Mouse (Mus musculus) MEL (cell line): ENCODE results near the gene Pck1. TPM values are rescaled to one million over a fixed set of nuclear protein-coding genes. Genes with fewer than 3 reads are reported as not detected.

Experiments
- DNase-seq: peaks from one replicate; pipeline ENCODE4 v3.0.0; 2011; ENCODE audit warnings: low read depth, low spot score
- H3K27ac ChIP-seq: 2 replicates; pipeline ENCODE4 v1.5.1; 2012; ENCODE audit warnings: low read depth, mild to moderate bottlenecking, control low read depth, low read length, moderate library complexity; ENCODE audit not compliant: control insufficient read depth
- H3K27me3 ChIP-seq, 2 experiments: fragments of 150-350 bp in 1 of 2; sonication (generic) in 1 of 2; 2 replicates each; pipeline ENCODE4 v1.6.1; 2012; ENCODE audit warnings: low read length in 2 of 2, mild to moderate bottlenecking in 2 of 2, improper control_type of control experiment in 1 of 2, moderate library complexity in 1 of 2; ENCODE audit not compliant: insufficient read depth in 2 of 2, control insufficient read depth in 1 of 2
- H3K36me3 ChIP-seq, 2 experiments: 2 replicates each; pipeline ENCODE4 v1.6.1; 2012 to 2014; ENCODE audit warnings: low read length in 2 of 2, improper control_type of control experiment in 1 of 2, inconsistent platforms in 1 of 2, mild to moderate bottlenecking in 1 of 2; ENCODE audit not compliant: insufficient read depth in 2 of 2, control insufficient read depth in 1 of 2
- H3K4me1 ChIP-seq, 2 experiments: fragments of 150-350 bp in 1 of 2; sonication (generic) in 1 of 2; 2 replicates each; pipeline ENCODE4 v1.6.1; 2012; ENCODE audit warnings: low read length in 2 of 2, improper control_type of control experiment in 1 of 2, mild to moderate bottlenecking in 1 of 2; ENCODE audit not compliant: insufficient read depth in 2 of 2, control insufficient read depth in 1 of 2
- H3K4me3 ChIP-seq, 2 experiments: fragments of 150-350 bp in 1 of 2; sonication (generic) in 1 of 2; 2 replicates each; pipeline ENCODE4 v1.5.1; 2012; ENCODE audit warnings: low read depth in 2 of 2, low read length in 2 of 2, mild to moderate bottlenecking in 2 of 2, moderate library complexity in 2 of 2, control low read depth in 1 of 2, improper control_type of control experiment in 1 of 2; ENCODE audit not compliant: control insufficient read depth in 1 of 2, insufficient read depth in 1 of 2
- H3K79me2 ChIP-seq: 2 replicates; pipeline ENCODE4 v1.6.1; 2012; ENCODE audit warnings: mild to moderate bottlenecking, low read length, moderate library complexity; ENCODE audit not compliant: control insufficient read depth, poor library complexity, insufficient read depth
- H3K9ac ChIP-seq: 2 replicates; pipeline ENCODE4 v1.6.1; 2012; ENCODE audit warnings: low read depth, mild to moderate bottlenecking, control low read depth, low read length, moderate library complexity; ENCODE audit not compliant: control insufficient read depth, poor library complexity, severe bottlenecking
- H3K9me3 ChIP-seq: fragments of 150-350 bp; sonication (generic); replicated peaks from 2 replicates; pipeline ENCODE4 v1.6.1; 2012; ENCODE audit warnings: mild to moderate bottlenecking, low read length, improper control_type of control experiment, moderate library complexity; ENCODE audit not compliant: insufficient read depth
- BHLHE40 ChIP-seq: IDR thresholded peaks from 2 replicates; pipeline ENCODE4 v1.6.1; 2012; ENCODE audit warnings: low read depth, mild to moderate bottlenecking, inconsistent platforms, low read length, improper control_type of control experiment, borderline replicate concordance
- CHD2 ChIP-seq: IDR thresholded peaks from 2 replicates; pipeline ENCODE4 v1.6.1; 2011; ENCODE audit warnings: low read length, improper control_type of control experiment
- CTCF ChIP-seq, 3 experiments: IDR thresholded peaks in 2 of 3; conservative IDR thresholded peaks in 1 of 3; 2 replicates each; pipeline ENCODE4 v1.5.1; 2011 to 2012; ENCODE audit warnings: low read length in 3 of 3, low read depth in 2 of 3, mild to moderate bottlenecking in 2 of 3, improper control_type of control experiment in 1 of 3, inconsistent platforms in 1 of 3, mixed read lengths in 1 of 3, moderate library complexity in 1 of 3; ENCODE audit not compliant: control insufficient read depth in 1 of 3, insufficient read depth in 1 of 3, poor library complexity in 1 of 3, severe bottlenecking in 1 of 3
- ELF1 ChIP-seq: IDR thresholded peaks from 2 replicates; pipeline ENCODE4 v1.6.1; 2014; ENCODE audit warnings: low read depth, mild to moderate bottlenecking, inconsistent platforms, low read length, improper control_type of control experiment, moderate library complexity
- EP300 ChIP-seq, 2 experiments: IDR thresholded peaks; 2 replicates each; pipeline ENCODE4 v1.6.1; 2011; ENCODE audit warnings: improper control_type of control experiment in 2 of 2, low read length in 2 of 2, low read depth in 1 of 2, mild to moderate bottlenecking in 1 of 2
- ETS1 ChIP-seq: IDR thresholded peaks from 2 replicates; pipeline ENCODE4 v1.6.1; 2012; ENCODE audit warnings: low read depth, mild to moderate bottlenecking, inconsistent platforms, low read length, improper control_type of control experiment, moderate library complexity
- GATA1 ChIP-seq: IDR thresholded peaks from 2 replicates; pipeline ENCODE4 v1.6.1; 2011; ENCODE audit warnings: low read depth, low read length, improper control_type of control experiment
- HCFC1 ChIP-seq: IDR thresholded peaks from 2 replicates; pipeline ENCODE4 v1.6.1; 2012; ENCODE audit warnings: low read depth, mild to moderate bottlenecking, inconsistent platforms, low read length, improper control_type of control experiment, moderate library complexity
- JUND ChIP-seq: IDR thresholded peaks from 2 replicates; pipeline ENCODE4 v1.6.1; 2011; ENCODE audit warnings: low read depth, mild to moderate bottlenecking, improper control_type of control experiment, low read length
- MAFK ChIP-seq: IDR thresholded peaks from 2 replicates; pipeline ENCODE4 v1.6.1; 2011; ENCODE audit warnings: low read depth, mild to moderate bottlenecking, low read length, improper control_type of control experiment, borderline replicate concordance
- MAX ChIP-seq: IDR thresholded peaks from 2 replicates; pipeline ENCODE4 v1.6.1; 2011; ENCODE audit warnings: low read length, improper control_type of control experiment
- MAZ ChIP-seq: IDR thresholded peaks from 2 replicates; pipeline ENCODE4 v1.6.1; 2012; ENCODE audit warnings: low read depth, mild to moderate bottlenecking, inconsistent platforms, low read length, improper control_type of control experiment
- MEF2A ChIP-seq: IDR thresholded peaks from 2 replicates; pipeline ENCODE4 v1.6.1; 2014; ENCODE audit warnings: low read depth, mild to moderate bottlenecking, inconsistent platforms, low read length, improper control_type of control experiment; ENCODE audit not compliant: poor library complexity, insufficient replicate concordance, severe bottlenecking; ENCODE audit errors: extremely low read depth
- MXI1 ChIP-seq: IDR thresholded peaks from 2 replicates; pipeline ENCODE4 v1.6.1; 2011; ENCODE audit warnings: mild to moderate bottlenecking, low read depth, low read length, improper control_type of control experiment
- MYB ChIP-seq: IDR thresholded peaks from 2 replicates; pipeline ENCODE4 v1.6.1; 2011; ENCODE audit warnings: mild to moderate bottlenecking, low read depth, low read length, improper control_type of control experiment
- NRF1 ChIP-seq: IDR thresholded peaks from 2 replicates; pipeline ENCODE4 v1.6.1; 2014; ENCODE audit warnings: low read depth, mild to moderate bottlenecking, inconsistent platforms, low read length, improper control_type of control experiment, moderate library complexity; ENCODE audit not compliant: poor library complexity, insufficient read depth, severe bottlenecking
- POLR2AphosphoS2 ChIP-seq: IDR thresholded peaks from 2 replicates; pipeline ENCODE4 v1.6.1; 2011; ENCODE audit warnings: low read length, improper control_type of control experiment
- POLR2AphosphoS5 ChIP-seq: IDR thresholded peaks from 2 replicates; pipeline ENCODE4 v1.6.1; 2012; ENCODE audit warnings: low read depth, borderline replicate concordance, mild to moderate bottlenecking, inconsistent platforms, low read length, moderate library complexity, mixed read lengths
- SIN3A ChIP-seq: IDR thresholded peaks from 2 replicates; pipeline ENCODE4 v1.6.1; 2012; ENCODE audit warnings: low read length, improper control_type of control experiment, inconsistent platforms
- TCF12 ChIP-seq: IDR thresholded peaks from 2 replicates; pipeline ENCODE4 v1.6.1; 2014; ENCODE audit warnings: low read depth, mild to moderate bottlenecking, inconsistent platforms, low read length, improper control_type of control experiment, moderate library complexity
- ZKSCAN1 ChIP-seq: IDR thresholded peaks from 2 replicates; pipeline ENCODE4 v1.6.1; 2012; ENCODE audit warnings: low read depth, mild to moderate bottlenecking, inconsistent platforms, low read length, improper control_type of control experiment, moderate library complexity
- ZMIZ1 ChIP-seq: IDR thresholded peaks from 2 replicates; pipeline ENCODE4 v1.6.1; 2012; ENCODE audit warnings: low read depth, mild to moderate bottlenecking, inconsistent platforms, low read length, improper control_type of control experiment, moderate library complexity
- ZNF384 ChIP-seq: IDR thresholded peaks from 2 replicates; pipeline ENCODE4 v1.6.1; 2012; ENCODE audit warnings: low read depth, mild to moderate bottlenecking, inconsistent platforms, low read length, improper control_type of control experiment
- polyA plus RNA-seq, 2 experiments: library from polyadenylated mRNA; stranded (reverse) in 1 of 2; unstranded in 1 of 2; fragments of >175 nt in 1 of 2; fragments of >200 nt in 1 of 2; gene quantifications; 2 replicates each; pipeline versions ENCODE4 v1.2.1 to v1.2.4; 2012; ENCODE audit warnings: low replicate concordance in 2 of 2, low read depth in 1 of 2; ENCODE audit not compliant: insufficient read length in 2 of 2, insufficient read depth in 1 of 2, missing spikeins in 1 of 2
- total RNA-seq: library from RNA; depleted of rRNA; stranded (reverse); fragments of 300-350 nt; gene quantifications from 2 replicates; pipeline ENCODE4 v1.2.3, GENCODE M21; 2012; rRNA removed

Pck1 gene
- total RNA-seq = not detected in 2 replicates
- not detected for polyA plus RNA-seq

DNA sequence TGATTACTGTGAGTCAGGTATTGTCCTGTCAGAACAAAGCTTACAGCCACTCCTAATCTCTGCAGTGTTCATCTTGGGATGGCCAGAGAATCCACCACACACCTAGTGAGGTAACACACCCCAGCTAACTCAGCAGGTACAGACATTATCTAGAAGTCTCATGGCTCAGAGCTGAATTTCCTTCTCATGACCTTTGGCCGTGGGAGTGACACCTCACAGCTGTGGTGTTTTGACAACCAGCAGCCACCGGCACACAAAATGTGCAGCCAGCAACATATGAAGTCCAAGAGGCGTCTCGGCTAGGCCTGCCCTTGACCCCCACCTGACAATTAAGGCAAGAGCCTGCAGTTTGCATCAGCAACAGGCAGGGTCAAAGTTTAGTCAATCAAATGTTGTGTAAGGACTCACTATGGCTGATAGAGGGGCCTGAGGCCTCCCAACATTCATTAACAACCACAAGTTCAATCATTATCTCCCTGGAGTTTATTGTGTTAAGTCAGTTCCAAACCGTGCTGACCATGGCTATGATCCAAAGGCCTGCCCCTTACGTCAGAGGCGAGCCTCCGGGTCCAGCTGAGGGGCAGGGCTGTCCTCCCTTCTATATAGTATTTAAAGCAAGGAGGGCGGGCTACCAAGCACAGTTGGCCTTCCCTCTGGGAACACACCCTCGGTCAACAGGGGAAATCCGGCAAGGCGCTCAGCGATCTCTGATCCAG, at the start of gene Pck1:
Gene Pck1 (plus strand): TSS at position 613 of the 716 bp plus-strand sequence.
- H3K9me3 ChIP-seq = no peaks in the 10 kb centered on the region
- no peaks in the 10 kb centered on the region for H3K4me1 ChIP-seq
- H3K4me3 ChIP-seq = no peak within 1 kb of the TSS
- TF ChIP-seq MEF2A (no peak), CHD2 (no peak), SIN3A (no peak), ELF1 (no peak), BHLHE40 (no peak), MXI1 (no peak), POLR2AphosphoS2 (no peak), JUND (no peak), MAFK (no peak), GATA1 (no peak), EP300 (IDR thresholded peaks at IDR 0.05; ENCODE audit: low read depth in 1 of 2, low read length in 2 of 2) (no peak)
- H3K9ac ChIP-seq = no peak within 1 kb of the TSS
- H3K27me3 ChIP-seq = no peaks in the 10 kb centered on the region
- H3K36me3 ChIP-seq = no peaks in the 10 kb centered on the region
- H3K27ac ChIP-seq = no peak within 1 kb of the TSS
- no peaks in the 10 kb centered on the region for H3K79me2 ChIP-seq
- no peak for DNase-seq

DNA sequence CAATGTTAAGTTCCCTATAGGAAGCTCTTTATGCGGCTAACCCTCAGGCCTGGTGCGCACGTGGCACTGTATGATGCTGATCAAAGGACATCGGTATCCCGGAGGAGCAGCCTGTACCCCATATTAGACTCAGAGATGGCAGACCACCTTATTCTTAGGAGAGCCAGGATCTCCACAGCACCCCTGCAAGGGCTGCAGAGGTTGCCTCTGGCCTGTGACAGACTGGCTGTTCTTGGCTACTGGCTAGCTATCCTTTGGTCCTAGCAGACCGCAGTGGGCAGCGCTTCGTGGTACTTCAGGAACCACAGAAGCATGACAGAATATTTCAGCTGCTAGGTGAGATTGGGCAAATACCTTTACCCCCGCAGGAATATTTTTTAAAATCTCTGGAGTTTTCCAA, 46.4 kb upstream of the Pck1 start:
- H3K79me2 ChIP-seq = no peaks in the 10 kb centered on the region
- no peaks in the 10 kb centered on the region for H3K36me3 ChIP-seq
- no peak for DNase-seq
- H3K4me3 ChIP-seq = no peak overlapping the region
- H3K27me3 ChIP-seq = no peaks in the 10 kb centered on the region
- no peaks in the 10 kb centered on the region for H3K4me1 ChIP-seq
- no peak overlapping the region for H3K9ac ChIP-seq
- H3K27ac ChIP-seq = no peak overlapping the region
- no peak for TF ChIP-seq TCF12
- no peak for TF ChIP-seq CTCF (IDR thresholded peaks at IDR 0.05 in 2 of 3, conservative IDR thresholded peaks at IDR 0.05 in 1 of 3; ENCODE audit: control insufficient read depth in 1 of 3, insufficient read depth in 1 of 3, low read depth in 2 of 3, low read length in 3 of 3, poor library complexity in 1 of 3, severe bottlenecking in 1 of 3)
- TF ChIP-seq ZMIZ1 = no peak
- TF ChIP-seq EP300 (IDR thresholded peaks at IDR 0.05; ENCODE audit: low read depth in 1 of 2, low read length in 2 of 2) = no peak
- no peak for TF ChIP-seq HCFC1
- TF ChIP-seq NRF1 = no peak
- TF ChIP-seq MEF2A = no peak
- no peak for TF ChIP-seq POLR2AphosphoS5
- no peak for TF ChIP-seq GATA1
- TF ChIP-seq ETS1 = no peak
- no peak for TF ChIP-seq MAFK
- TF ChIP-seq ZKSCAN1 = no peak
- no peak for TF ChIP-seq ZNF384
- TF ChIP-seq MAX = no peak
- no peak for TF ChIP-seq POLR2AphosphoS2
- no peak for TF ChIP-seq MAZ
- TF ChIP-seq MYB = no peak
- H3K9me3 ChIP-seq = no peaks in the 10 kb centered on the region
